Mouse (Mus musculus) left cerebral cortex, adult 8-10 months (tissue): ENCODE data around the gene Sema6c. TPM values are rescaled to one million over a fixed set of nuclear protein-coding genes. Genes with fewer than 3 reads are reported as not detected.
A peak's percentile ranks its signal among the peaks of the same experiment; 100 is the strongest.

ENCODE experiments used
- DNase-seq, 2 experiments: peaks; one replicate each; pipeline ENCODE4 v3.0.0; 2022; ENCODE audit warnings: low spot score in 2 of 2
- total RNA-seq, 4 experiments: library from RNA; stranded (reverse); gene quantifications; 2 replicates each; pipeline ENCODE4 v1.2.4; 2022

Sema6c gene
- total RNA-seq, 4 experiments from 2014 or later, result 22.8 to 27.3 (median 24.9) TPM

DNA sequence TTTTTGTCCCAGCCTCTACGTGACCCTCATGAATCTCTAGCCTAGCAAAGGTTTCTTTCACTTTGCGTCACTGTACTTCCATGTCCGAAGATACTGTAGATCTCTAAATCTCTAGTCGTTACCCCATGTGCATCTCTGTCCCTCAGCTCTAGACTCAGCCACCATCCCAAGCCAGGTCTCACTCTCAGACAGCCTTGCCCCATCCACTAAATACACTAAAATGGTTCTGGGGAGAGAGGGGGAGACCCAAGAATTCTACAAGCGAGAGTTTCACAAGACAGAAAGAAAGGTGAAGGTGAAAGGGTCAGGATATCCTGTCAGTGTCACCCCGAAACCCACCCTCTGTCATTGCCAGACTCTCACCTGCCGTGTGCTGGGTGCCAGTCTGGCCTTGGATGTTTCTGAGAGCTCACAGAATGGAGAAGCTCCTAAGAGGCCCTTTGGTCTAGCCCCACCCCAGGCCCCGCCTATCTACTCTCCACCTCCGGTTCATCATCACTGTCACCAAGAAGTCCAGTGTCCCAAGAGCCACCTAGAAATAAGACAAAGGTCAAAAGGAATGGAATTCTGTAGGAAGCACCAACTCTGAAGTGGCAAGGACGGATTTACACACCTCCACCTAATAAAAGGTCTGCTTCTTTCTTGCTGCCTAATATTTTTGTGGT lies 18.2 kb upstream of the Sema6c start, which contains the start of gene Tnfaip8l2:
Gene Tnfaip8l2 (minus strand): TSS at position 409 of the 665 bp plus-strand sequence.
- no peak for DNase-seq

GRCm38 (mm10) chr3:95142617-95143011 lies 17.6 kb upstream of the Sema6c start:
- DNase-seq, result peak in 1 of 2 experiments; percentile 90

- no peak for DNase-seq
Observed at GRCm38 (mm10) chr3:95147924-95148323, 12.3 kb upstream of the Sema6c start.

- no peak for DNase-seq
Observed at GRCm38 (mm10) chr3:95153874-95154273, 6.4 kb upstream of the Sema6c start.

GRCm38 (mm10) chr3:95159511-95159986 lies 708 bp upstream of the Sema6c start:
- DNase-seq, result no peak

- no peak for DNase-seq
Observed at GRCm38 (mm10) chr3:95161041-95161551, 839 bp downstream of the Sema6c start.

- DNase-seq, result no peak
Observed at GRCm38 (mm10) chr3:95161618-95162344, 1.5 kb downstream of the Sema6c start.

DNA sequence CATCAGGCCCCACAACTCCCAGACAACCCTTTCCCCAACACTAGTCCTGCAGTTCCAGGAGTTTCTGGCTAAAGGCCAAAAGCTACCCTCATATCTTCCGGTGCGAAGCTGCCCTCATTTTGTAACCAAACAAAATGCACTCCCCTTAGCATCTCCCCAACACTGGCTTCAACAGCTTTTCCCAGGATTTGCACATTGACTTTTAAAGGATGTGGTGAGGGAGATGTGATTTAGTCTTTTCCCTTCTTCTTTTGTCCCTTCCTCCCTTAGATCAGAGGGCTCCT lies 2.0 kb downstream of the Sema6c start:
- DNase-seq, result no peak

GRCm38 (mm10) chr3:95163419-95164255 lies 3.4 kb downstream of the Sema6c start:
- no peak for DNase-seq

GRCm38 (mm10) chr3:95164256-95164550 lies 3.9 kb downstream of the Sema6c start:
- DNase-seq, result no peak

- DNase-seq, result no peak
Observed at GRCm38 (mm10) chr3:95164840-95165239, 4.6 kb downstream of the Sema6c start.

DNA sequence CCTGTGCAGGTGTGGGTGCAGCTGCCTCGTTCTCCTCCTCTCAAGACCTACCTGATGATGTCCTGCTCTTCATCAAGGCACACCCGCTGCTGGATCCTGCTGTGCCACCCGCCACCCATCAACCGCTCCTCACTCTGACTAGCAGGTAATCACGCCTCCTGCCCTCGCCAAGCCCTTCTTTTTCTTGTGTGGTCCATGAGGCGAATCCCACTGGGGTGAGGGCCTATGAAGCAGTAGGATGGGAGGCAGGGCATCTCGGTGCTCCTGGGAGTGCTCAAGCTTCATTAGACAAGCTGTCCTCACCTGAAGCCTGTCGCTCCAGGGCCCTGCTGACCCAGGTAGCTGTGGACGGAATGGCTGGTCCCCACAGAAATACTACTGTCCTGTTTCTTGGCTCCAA lies 9.7 kb downstream of the Sema6c start:
- no peak for DNase-seq

GRCm38 (mm10) chr3:95171105-95171504 lies 10.8 kb downstream of the Sema6c start:
- no peak for DNase-seq

GRCm38 (mm10) chr3:95172526-95173255 lies 12.4 kb downstream of the Sema6c start:
- DNase-seq, result no peak

- no peak for DNase-seq
Observed at GRCm38 (mm10) chr3:95173256-95173949, 13.1 kb downstream of the Sema6c start.

DNA sequence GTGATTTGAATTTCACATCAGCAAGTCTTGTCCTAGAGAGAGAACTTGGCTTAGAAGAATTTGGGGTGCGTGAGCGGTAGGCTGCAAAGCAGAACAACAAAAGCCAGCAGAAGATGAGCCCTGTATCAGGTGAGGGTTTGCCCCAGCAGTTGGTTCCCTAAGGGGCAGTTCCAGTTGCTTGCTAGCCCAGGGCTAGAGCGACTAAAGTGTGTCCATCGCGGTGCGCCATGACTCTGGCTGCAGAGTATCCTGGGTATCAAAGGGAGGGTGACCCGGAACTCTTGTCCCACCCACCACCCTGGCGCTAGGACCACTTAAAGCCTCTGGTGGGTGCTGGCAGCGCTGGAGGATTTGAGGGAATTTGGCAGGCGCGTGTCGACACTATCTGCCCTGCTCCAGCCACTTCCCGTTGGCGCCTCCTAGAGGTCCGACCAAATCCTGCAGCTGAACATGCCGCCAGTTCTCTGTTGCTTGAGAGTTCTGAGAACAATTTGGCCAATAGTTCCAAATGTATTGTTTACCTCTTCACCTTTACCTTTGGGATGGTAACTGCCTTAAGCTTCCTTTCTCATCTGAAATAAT lies 13.8 kb downstream of the Sema6c start:
- peak in 1 of 2 experiments; percentile 70 for DNase-seq

DNA sequence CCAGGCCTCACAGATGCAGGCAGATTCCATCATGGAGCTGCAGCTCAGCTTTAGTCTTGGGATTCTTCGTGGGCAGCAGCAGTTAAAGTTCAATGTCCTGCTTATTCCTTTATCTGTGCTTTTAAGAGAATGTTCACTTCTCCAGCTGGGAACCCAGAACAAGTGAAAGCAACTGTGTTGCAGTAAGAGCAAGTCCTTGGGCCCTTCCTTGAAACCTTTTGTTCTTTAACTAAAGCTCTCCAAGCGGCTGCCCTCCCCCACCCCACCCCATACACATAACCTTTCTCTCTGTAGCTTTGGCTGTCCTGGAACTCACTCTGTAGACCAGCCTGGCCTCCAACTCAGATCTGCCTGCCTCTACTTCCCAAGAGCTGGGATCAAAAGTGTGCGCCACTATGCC lies 16.2 kb downstream of the Sema6c start:
- no peak for DNase-seq

DNA sequence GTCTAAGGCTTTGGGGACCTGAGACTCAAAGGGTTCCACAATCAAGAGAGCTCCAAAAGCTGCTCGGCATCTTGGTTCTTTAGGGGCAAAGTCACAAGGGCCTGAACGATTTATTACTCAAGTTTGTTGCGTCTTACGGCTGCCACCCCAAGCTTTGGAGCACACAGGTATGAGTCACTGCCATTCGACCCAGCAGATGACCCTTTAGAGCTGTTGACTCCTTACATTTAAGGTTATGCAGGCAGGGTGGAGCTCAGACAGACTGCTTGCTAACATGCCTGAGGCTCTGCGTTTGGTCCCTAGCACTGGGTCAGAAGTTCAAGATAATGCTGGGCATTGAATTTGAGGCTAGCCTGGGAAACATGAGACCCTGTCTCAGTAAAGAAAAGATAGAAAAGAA lies 17.3 kb downstream of the Sema6c start:
- DNase-seq, result no peak

DNA sequence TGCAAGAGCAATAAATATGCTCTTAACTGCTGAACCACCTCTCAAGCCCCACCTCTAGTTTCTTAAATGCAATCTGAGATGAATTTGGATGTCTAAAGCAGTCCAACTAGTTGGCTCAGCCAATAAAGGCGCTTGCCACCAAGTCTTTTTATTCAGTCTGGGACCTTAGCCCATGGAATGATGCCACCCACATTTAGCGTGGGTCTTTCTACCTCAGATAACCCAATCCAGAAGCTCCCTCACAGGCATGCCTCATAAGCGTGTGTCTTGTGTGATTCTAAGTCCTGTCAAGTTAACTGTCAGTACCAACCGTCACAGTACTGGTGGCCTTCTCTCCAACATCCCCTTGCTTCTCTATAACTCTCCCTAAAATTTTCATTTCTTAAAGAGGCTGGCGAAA lies 18.7 kb downstream of the Sema6c start:
- DNase-seq, result no peak

DNA sequence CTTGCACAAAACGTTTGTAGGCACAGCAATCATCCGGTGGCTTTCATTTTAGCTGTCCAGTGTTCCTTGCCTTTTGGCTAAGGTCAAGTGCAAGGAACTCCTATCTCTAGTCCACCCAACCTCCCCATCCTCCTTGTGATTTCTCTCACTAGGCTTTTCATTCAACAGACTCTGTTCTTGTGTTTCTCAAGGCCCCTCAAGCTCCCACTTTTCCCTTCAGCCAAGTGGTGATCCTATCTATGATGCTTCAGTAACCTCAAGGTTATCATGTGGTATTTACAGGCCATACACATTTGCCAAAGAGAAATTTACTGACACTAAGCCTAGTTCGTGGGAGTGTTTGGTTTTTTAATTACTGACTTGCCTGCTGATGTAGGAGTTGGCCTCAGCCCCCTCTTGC lies 19.6 kb downstream of the Sema6c start:
- no peak for DNase-seq
